Mouse (Mus musculus): Measurements from ENCODE around the gene March8.

- TF ChIP-seq CTCF (IDR thresholded peaks at IDR 0.05; ENCODE audit: extremely low read depth, insufficient read depth, insufficient read length, insufficient replicate concordance), result no peak
- no peak for TF ChIP-seq POLR2A (IDR thresholded peaks at IDR 0.05; ENCODE audit: low read depth, low read length)
Observed at GRCm38 (mm10) chr6:116407956-116408657, 70.3 kb downstream of the March8 start.

Data from spleen, adult 2 months (tissue).